Mouse (Mus musculus): ENCODE data around the gene Cstb.
"Not testable (repeated sequence)": the region's sequence is repeated elsewhere in the genome, so short reads cannot be mapped to it uniquely, and the experiment has no call there.

Gene Cstb

DNA sequence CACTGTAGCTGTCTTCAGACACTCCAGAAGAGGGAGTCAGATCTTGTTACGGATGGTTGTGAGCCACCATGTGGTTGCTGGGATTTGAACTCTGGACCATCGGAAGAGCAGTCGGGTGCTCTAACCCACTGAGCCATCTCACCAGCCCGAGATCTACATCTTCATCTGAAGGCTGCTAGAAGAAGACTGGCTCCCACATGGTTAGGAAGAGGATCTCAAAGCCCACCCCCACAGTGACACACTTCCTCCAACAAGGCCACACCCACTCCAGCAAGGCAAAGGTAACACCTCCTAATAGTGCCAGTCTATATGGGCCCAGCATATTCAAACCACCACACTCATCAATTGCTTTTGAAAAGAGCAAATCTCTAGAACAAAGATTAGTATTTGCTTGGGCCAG, 10.5 kb upstream of the Cstb start:
- DNase-seq (ENCODE audit: low read depth, low spot score), result not testable (repeated sequence)

- peak; percentile 79 for DNase-seq (ENCODE audit: low read depth, low spot score)
Measured at GRCm38 (mm10) chr10:78417888-78418287, 7.6 kb upstream of the Cstb start.

- no peak for DNase-seq (ENCODE audit: low read depth, low spot score)
Measured at GRCm38 (mm10) chr10:78418791-78419190, 6.7 kb upstream of the Cstb start.

GRCm38 (mm10) chr10:78420929-78421328, 4.5 kb upstream of the Cstb start:
- no peak for DNase-seq (ENCODE audit: low read depth, low spot score)

DNA sequence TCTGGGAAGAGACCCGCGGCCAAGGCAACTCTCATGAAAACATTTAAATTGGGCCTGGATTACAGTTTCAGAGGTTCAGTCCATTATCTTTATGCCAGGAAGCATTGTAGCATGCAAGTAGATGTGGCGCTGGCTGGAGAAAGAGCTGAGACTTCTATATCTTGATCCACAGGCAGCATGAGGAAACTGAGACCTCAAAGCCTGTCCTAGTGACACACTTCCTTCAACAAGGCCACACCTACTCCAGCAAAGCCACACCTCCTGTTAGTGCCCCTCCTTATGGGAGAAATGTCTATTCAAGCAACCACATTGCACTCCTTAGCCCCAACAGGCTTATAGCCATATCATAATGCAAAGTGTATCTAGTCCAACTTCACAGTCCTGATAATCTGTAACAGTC, 2.9 kb upstream of the Cstb start:
- no peak for DNase-seq (ENCODE audit: low read depth, low spot score)

DNA sequence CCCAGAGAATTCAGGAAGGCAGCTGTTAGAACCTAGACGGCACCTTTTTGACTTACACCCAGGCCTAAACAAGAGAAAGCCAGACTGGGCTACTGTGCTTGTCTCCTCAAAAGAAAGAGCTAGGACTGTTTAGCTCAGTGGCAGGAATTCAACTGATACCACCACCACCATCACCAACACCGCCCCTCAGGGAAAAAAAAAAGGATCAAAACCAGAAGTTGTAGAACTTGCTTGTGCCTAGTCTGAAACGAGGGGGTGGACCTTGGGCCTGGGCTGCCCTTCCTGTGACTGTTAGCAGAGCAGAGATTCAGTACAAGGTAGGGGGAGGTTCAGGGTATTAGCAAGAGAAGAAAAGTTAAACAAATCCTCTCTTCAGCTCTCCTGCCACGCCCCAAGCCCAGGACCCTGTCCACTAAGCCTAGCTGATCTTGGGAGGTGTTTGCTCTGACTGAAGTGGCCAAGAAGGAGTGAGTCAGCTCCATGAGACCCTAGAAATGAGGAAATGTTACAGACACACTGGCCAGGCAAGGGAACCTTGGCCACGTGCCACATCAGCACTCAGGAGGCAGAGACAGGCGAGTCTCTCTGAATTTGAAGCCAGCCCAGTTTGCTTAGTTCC, 757 bp downstream of the Cstb start:
- DNase-seq (ENCODE audit: low read depth, low spot score), result no peak

GRCm38 (mm10) chr10:78428070-78428469, 2.6 kb downstream of the Cstb start:
- no peak for DNase-seq (ENCODE audit: low read depth, low spot score)

DNA sequence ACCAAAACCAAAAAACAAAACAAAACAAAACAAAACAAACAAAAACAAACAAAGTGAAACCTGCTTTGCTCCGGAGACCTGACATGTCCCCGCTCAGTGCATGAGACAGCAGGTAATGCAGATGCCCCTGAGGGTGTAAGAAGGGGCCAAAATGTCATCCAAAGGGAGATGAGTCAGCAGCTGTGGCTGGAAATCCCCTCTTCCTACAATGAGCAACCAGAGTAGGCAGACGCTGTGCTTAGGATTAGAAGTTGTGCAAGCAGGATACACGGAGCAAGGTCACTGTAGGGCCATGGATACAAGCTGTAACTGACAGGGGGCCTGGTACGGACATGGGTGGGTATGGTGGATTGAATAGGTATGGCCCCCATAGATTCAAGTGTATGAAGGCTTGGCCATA, 3.7 kb downstream of the Cstb start:
- no peak for DNase-seq (ENCODE audit: low read depth, low spot score)

DNA sequence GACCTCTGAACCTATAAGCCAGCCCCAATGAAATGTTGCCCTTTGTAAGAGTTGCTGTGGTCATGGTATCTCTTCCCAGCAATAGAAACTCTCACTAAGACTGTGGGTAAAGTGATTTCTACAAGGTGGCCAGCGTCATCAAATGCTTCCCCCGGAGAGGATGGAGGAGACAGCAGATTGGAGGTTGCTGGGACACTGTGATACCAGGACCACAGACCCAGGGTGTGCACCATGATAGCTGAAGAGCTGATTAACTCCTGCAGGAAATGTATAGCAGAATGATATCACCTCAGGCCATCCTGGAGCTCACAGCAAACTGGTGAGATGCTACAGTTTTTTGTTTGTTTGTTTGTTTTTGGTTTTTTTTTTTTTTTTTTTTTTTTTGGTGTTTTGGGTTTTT, 4.3 kb downstream of the Cstb start:
- no peak for DNase-seq (ENCODE audit: low read depth, low spot score)

GRCm38 (mm10) chr10:78432853-78433252, 7.4 kb downstream of the Cstb start:
- DNase-seq (ENCODE audit: low read depth, low spot score), result no peak

- peak; percentile 78 for DNase-seq (ENCODE audit: low read depth, low spot score)
Measured at GRCm38 (mm10) chr10:78438094-78438493, 12.6 kb downstream of the Cstb start.

GRCm38 (mm10) chr10:78439550-78439949, 14.1 kb downstream of the Cstb start:
- DNase-seq (ENCODE audit: low read depth, low spot score), result no peak

- no peak for DNase-seq (ENCODE audit: low read depth, low spot score)
Measured at GRCm38 (mm10) chr10:78439990-78440389, 14.5 kb downstream of the Cstb start.

- DNase-seq (ENCODE audit: low read depth, low spot score), result peak; percentile 51
Measured at GRCm38 (mm10) chr10:78440812-78441211, 15.3 kb downstream of the Cstb start.

DNA sequence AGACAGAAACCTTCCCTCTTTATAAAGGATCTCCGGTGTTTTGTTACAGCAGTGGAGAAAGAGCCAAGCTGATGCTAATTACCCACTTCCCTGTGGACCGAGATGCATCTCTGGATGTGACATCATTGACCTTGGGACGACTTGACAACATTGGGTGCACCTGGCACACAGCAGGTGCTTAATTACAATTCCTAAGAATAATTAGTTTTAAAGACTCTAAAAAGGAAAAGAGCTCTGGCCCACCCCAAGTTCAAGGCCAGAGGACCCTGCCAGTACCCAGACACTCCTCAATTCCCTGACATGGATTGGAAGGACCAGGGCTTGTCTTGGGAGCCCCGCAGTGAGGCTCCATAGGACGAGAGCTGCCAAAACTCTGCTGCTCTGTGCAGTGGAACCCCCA, 16.1 kb downstream of the Cstb start:
- DNase-seq (ENCODE audit: low read depth, low spot score), result no peak

- DNase-seq (ENCODE audit: low read depth, low spot score), result no peak
Measured at GRCm38 (mm10) chr10:78442292-78442691, 16.8 kb downstream of the Cstb start.

GRCm38 (mm10) chr10:78446195-78446594, 20.7 kb downstream of the Cstb start:
- no peak for DNase-seq (ENCODE audit: low read depth, low spot score)

DNA sequence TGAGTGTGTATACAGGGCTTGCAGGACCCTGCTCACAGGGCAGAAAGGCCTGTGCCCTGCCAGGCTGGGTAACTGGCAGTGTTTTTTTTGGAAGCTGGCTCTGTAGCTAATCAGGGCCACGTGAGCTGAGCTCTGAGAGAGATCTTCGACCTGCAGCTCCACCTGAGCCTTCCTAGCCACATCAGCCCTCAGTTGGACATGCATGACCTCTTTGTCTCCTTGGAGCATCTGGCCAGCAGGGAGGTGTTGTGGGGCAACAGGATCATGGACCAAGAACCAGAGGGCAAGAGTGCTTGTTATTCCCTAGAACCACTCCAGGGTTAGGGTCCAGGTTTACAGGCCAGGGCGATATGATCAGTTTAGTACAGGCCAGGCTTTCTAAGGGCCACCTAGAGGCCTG, 21.9 kb downstream of the Cstb start:
- no peak for DNase-seq (ENCODE audit: low read depth, low spot score)

GRCm38 (mm10) chr10:78450761-78451160, 25.3 kb downstream of the Cstb start:
- no peak for DNase-seq (ENCODE audit: low read depth, low spot score)

- peak; percentile 62 for DNase-seq (ENCODE audit: low read depth, low spot score)
Measured at GRCm38 (mm10) chr10:78452641-78453040, 27.2 kb downstream of the Cstb start.

DNA sequence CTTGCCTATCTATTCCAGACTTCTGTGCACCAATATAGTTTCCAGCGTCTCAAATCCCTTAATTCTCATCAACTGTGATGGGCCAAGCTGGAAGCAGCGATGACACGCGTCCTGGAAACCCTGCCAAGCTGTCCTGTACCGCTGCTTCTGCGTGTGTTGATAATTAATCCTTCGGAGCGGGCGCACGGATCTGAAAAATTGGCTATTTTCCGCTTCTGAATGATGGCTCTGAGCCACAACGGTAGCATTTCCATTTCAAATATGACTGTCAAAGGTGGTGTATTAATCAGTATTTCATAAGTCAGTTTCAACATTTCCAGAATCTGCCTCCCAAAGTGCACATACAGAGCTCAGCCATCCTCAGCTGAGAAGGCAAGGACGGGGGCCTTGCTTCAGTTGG, 31.2 kb downstream of the Cstb start:
- peak; percentile 41 for DNase-seq (ENCODE audit: low read depth, low spot score)

GRCm38 (mm10) chr10:78457495-78458347, 32.3 kb downstream of the Cstb start:
- DNase-seq (ENCODE audit: low read depth, low spot score), result peak; percentile 77

Data from brain, adult 2 months (tissue).